Mouse (Mus musculus): ENCODE measurements around the gene BC049715. TPM values are rescaled to one million over a fixed set of nuclear protein-coding genes. Genes with fewer than 3 reads are reported as not detected.

The BC049715 gene
- polyA plus RNA-seq, 1 experiment from 2014 or later, result 2.5 TPM

DNA sequence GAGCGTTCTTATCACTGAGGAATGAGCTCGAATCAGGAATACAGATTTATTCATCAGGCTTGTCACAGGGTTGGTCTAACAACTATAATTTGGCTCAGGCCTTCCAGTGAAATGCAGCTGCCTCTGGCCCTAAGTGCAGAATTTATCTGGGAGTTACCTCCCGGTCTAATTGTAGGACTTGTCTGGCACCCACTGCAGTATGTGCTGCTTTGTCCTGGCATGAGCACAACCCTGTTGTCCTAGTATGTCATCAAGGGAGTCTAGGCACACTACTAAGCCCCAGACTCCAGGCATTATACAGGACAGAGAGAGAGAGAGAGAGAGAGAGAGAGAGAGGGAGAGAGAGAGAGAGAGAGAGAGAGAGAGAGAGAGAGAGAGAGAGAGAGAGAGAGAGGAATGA lies 9.9 kb downstream of the BC049715 start:
- WGBS, result 86% methylated on average over 3 of the region's 3 CpGs
- H3K4me3 ChIP-seq, result no peak overlapping the region
- ATAC-seq (ENCODE audit: low FRiP score), result no peak

DNA sequence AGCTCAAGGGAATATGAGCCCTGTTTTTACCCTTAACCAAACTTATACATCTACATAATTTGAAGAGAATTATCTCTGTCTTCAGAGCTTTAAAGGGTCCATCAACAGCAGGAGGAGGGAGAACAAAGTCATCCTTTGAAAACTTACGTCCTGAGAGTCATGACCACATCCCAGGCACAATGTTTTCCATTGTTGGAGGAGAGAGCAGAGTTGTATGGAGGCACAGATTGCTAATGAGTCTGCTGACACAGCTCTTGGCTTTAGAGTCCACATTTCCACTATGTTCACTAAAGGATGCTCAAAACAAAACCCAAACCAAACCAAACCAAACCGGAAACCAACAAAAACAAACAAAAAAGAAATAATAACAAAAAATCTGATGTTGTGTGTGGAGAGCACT lies 17.5 kb downstream of the BC049715 start:
- no peak overlapping the region for H3K27ac ChIP-seq
- 53% methylated on average over 2 of the region's 2 CpGs for WGBS
- no peaks in the 10 kb centered on the region for H3K36me3 ChIP-seq
- H3K9me3 ChIP-seq (replicated peaks), result no peaks in the 10 kb centered on the region
- H3K4me2 ChIP-seq (replicated peaks), result no peak overlapping the region
- no peak overlapping the region for H3K4me3 ChIP-seq
- H3K9ac ChIP-seq, result no peak overlapping the region
- no peaks in the 10 kb centered on the region for H3K27me3 ChIP-seq
- ATAC-seq (ENCODE audit: low FRiP score), result no peak
- H3K4me1 ChIP-seq, result no peaks in the 10 kb centered on the region

More for the DNA sequence above, 9.9 kb downstream of the BC049715 start:
- no peaks in the 10 kb centered on the region for H3K4me1 ChIP-seq
- no peaks in the 10 kb centered on the region for H3K9me3 ChIP-seq (replicated peaks)
- H3K27me3 ChIP-seq, result no peaks in the 10 kb centered on the region
- no peak overlapping the region for H3K27ac ChIP-seq
- no peak overlapping the region for H3K9ac ChIP-seq
- no peaks in the 10 kb centered on the region for H3K36me3 ChIP-seq
- H3K4me2 ChIP-seq (replicated peaks), result no peak overlapping the region

DNA sequence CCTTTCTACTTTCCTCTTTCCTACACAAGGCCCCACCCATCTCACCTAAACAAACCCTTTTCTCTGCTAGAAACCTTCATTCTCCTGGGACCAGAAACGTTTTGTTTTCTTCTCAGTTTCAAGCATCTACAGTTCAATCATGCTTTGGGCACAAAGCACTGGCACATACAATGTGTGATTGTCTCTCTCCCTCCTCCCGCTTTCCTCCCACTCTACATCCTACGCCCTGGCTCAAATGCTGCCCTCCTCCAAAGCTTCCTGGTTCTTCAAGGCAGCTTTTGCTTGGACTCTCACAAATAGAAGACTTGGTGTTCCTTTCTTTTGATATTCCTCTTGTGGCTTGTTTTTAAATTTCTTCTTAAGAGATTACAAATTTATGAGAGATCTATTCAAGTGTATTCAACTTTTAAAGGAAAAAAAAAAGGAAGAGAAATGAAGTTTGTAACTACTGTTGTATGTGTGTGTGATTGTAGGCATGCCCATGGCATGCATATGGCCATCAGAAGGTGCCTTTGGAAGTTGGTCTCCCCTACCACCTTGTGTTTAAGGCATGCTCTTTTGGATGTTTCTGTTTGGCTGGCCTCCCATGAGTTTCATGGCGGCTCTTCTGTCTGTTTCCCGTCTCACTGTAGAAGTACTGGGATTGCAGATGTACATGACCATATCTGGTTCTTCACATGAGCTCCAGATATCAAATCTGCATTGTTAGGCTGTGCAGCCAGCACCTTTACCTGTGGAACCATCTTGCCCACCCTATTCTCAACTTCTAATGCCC lies 18.5 kb downstream of the BC049715 start:
- H3K9me3 ChIP-seq (replicated peaks), result no peaks in the 10 kb centered on the region
- no peaks in the 10 kb centered on the region for H3K4me1 ChIP-seq
- H3K27me3 ChIP-seq, result no peaks in the 10 kb centered on the region
- 66% methylated on average over 5 of the region's 5 CpGs for WGBS
- H3K4me3 ChIP-seq, result no peak overlapping the region
- H3K9ac ChIP-seq, result no peak overlapping the region
- H3K27ac ChIP-seq, result no peak overlapping the region
- no peak for ATAC-seq (ENCODE audit: low FRiP score)
- H3K4me2 ChIP-seq (replicated peaks), result no peak overlapping the region
- no peaks in the 10 kb centered on the region for H3K36me3 ChIP-seq

DNA sequence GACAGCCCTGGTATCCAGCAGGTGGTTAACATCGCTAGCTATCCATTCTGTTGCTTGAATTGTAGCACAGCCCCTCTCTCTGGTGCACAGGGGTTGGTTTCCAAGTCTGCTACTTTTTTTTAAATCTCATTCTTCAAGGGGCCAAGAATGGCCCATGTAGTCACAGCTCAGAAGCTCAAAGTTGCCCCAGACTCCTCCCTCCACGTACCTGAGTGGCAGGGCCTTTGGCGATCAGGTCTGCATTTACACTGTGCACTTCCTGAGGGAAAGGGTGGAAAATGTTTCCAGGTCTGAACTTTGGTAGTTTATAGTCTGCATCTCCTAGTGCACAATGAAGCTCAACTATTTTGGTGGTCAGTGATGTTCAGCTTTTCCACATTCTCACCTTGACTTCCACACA lies 19.8 kb downstream of the BC049715 start:
- Histone ChIP-seq H3K9me3 (replicated peaks) (no peaks in the 10 kb centered on the region), H3K4me2 (replicated peaks) (no peak overlapping the region), H3K27ac (no peak overlapping the region), H3K4me3 (no peak overlapping the region), H3K4me1 (peaks cover under 1% of the 10 kb centered on the region; the same call in 1 of the 2 replicates), H3K36me3 (no peaks in the 10 kb centered on the region), H3K9ac (no peak overlapping the region), H3K27me3 (no peaks in the 10 kb centered on the region)
- ATAC-seq (ENCODE audit: low FRiP score), result no peak
- WGBS, result 90% methylated on average over 3 of the region's 3 CpGs

DNA sequence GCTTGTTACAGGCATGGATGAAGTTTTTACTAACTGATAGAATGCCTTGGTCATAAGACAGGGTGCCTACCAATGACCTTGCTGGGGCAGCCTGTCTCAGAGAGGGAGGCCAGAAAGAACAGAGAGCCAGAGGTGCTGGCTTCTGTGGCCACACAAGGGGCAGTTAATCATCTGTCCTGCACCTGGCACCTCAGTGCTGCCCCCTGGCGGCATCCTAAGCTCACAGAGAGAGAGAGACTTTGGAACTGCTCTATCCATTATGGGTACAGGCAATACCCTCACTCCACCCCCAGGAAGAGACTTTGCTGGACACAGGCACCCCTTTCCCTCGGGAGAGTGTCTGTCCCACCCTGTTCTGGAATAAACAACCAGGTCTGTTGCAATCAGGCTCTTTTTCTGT lies 20.4 kb downstream of the BC049715 start:
- Histone ChIP-seq H3K36me3 (no peaks in the 10 kb centered on the region), H3K4me2 (replicated peaks) (no peak overlapping the region), H3K27me3 (no peaks in the 10 kb centered on the region), H3K4me3 (no peak overlapping the region), H3K9ac (no peak overlapping the region), H3K9me3 (replicated peaks) (no peaks in the 10 kb centered on the region), H3K27ac (no peak overlapping the region), H3K4me1 (peaks cover 3% of the 10 kb centered on the region; the same call in 1 of the 2 replicates)
- ATAC-seq (ENCODE audit: low FRiP score), result no peak
- WGBS, result 28% methylated on average over 2 of the region's 2 CpGs

DNA sequence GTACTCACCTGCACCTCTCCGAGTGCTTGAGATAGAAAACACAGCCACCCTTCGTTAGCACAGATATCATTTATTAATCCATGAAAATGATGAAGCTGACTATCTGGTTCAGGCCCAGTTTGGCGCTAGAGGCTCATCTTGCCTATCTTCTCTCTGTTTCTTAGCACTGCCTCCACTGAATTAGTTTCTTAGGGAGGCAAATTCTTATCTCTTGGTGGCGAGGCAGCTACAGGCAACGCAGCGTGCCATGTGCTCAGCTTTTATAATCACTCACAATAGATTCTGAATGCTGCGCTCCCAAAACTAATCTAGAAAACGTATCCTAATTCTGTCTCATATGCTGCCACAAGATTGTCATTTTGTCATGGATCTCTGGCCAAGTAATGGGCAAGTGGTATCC lies 21.0 kb downstream of the BC049715 start:
- no peaks in the 10 kb centered on the region for H3K9me3 ChIP-seq (replicated peaks)
- no peaks in the 10 kb centered on the region for H3K27me3 ChIP-seq
- H3K4me1 ChIP-seq, result peaks cover 5% of the 10 kb centered on the region; the same call in 1 of the 2 replicates
- no peak overlapping the region for H3K9ac ChIP-seq
- no peak for ATAC-seq (ENCODE audit: low FRiP score)
- WGBS, result 90% methylated on average over 8 of the region's 8 CpGs
- no peaks in the 10 kb centered on the region for H3K36me3 ChIP-seq
- H3K27ac ChIP-seq, result no peak overlapping the region
- no peak overlapping the region for H3K4me2 ChIP-seq (replicated peaks)
- H3K4me3 ChIP-seq, result no peak overlapping the region

DNA sequence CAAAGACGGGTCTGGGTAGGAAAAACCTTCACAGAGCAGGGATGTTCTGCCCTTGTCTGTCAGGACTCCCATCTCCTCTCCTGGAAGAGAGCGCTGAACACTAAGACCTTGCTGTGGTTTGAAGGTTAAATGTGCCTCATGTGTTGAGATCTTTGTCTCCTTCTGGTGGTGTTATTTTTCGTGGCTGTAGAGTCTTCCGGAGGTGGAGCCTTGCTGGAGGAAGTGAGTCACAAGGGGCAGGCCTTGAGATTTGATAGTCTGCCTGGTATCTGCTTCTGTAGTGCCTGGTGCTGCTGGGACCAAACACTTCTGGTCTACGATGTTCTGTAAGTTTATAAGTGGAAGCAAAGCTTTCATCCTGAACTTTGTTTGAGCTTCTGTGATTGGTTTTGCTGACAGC lies 21.5 kb downstream of the BC049715 start:
- 89% methylated on average over 5 of the region's 5 CpGs for WGBS
- ATAC-seq (ENCODE audit: low FRiP score), result no peak
- Histone ChIP-seq H3K9me3 (replicated peaks) (no peaks in the 10 kb centered on the region), H3K4me1 (peaks cover 5% of the 10 kb centered on the region; the same call in 1 of the 2 replicates), H3K9ac (no peak overlapping the region), H3K27me3 (no peaks in the 10 kb centered on the region), H3K36me3 (no peaks in the 10 kb centered on the region), H3K4me2 (replicated peaks) (no peak overlapping the region), H3K27ac (no peak overlapping the region), H3K4me3 (no peak overlapping the region)

DNA sequence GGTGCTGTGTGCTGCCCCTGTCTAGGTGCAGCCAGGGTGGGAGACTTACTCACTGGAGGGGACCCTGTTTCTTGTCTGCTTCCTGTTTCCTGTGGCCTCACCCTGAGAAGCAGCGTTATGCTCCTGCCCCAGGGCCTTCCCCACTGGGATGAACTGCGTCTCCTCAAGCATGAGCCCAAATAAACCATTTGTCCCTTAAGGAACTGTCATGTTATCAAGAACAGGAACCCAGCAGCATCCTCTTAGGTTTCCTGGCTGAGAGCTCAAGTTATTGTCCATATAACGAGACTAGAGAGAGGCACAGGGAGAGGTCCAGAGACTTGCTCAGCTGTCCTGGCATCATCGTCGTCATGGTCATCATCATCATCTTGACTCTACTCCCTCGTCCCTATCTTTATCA lies 22.8 kb downstream of the BC049715 start:
- Histone ChIP-seq H3K4me2 (replicated peaks) (no peak overlapping the region), H3K9ac (no peak overlapping the region), H3K36me3 (no peaks in the 10 kb centered on the region), H3K9me3 (replicated peaks) (no peaks in the 10 kb centered on the region), H3K27ac (no peak overlapping the region), H3K4me3 (no peak overlapping the region), H3K4me1 (peaks cover 5% of the 10 kb centered on the region; the same call in 1 of the 2 replicates), H3K27me3 (no peaks in the 10 kb centered on the region)
- 80% methylated on average over 6 of the region's 6 CpGs for WGBS
- no peak for ATAC-seq (ENCODE audit: low FRiP score)

DNA sequence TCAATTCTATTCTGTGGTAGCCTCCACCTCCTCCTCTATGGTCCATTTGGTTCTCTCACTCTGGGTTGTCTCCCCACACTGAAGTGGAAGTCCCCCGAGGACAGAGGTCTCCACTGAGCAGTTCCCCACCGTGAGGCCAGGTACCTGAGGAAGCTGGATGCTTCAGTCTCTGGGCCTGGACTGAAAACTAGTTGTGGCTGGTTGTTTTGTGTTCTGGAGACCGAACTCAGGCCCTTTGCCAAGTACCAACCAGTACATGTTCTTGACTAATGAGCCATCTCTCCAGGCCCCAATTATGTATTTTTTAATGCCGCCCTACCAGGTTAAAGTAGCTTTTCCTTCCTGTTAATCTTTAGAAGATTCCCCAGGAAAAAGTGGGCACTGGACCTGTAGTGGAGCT lies 24.9 kb downstream of the BC049715 start:
- Histone ChIP-seq H3K4me1 (peaks cover 5% of the 10 kb centered on the region; the same call in 1 of the 2 replicates), H3K9ac (no peak overlapping the region), H3K4me3 (no peak overlapping the region), H3K27me3 (no peaks in the 10 kb centered on the region), H3K4me2 (replicated peaks) (no peak overlapping the region), H3K36me3 (no peaks in the 10 kb centered on the region), H3K9me3 (replicated peaks) (no peaks in the 10 kb centered on the region), H3K27ac (no peak overlapping the region)
- no peak for ATAC-seq (ENCODE audit: low FRiP score)
- WGBS, result 75% methylated on average over 4 of the region's 4 CpGs

DNA sequence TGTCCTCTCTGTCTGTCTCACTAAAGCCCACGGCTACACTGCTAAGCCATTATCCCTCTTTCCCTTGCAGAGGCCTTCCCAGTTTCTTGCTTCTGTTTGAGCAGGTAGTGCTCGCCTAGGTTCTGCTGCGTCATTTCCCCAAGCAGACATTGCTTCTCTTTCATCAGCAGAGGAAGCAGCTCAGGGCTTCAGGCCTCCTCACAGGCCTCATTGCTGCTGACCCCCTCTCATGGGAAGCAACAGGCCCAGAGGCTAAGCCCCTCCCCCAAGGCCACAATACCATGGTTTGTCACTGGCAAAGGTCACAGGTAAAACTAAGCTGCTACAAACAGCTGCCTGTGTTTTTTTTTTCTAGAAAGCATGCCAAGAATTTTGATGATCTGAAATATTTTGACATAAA lies 25.3 kb downstream of the BC049715 start:
- peaks cover 5% of the 10 kb centered on the region; the same call in 1 of the 2 replicates for H3K4me1 ChIP-seq
- H3K9me3 ChIP-seq (replicated peaks), result no peaks in the 10 kb centered on the region
- H3K36me3 ChIP-seq, result no peaks in the 10 kb centered on the region
- no peak overlapping the region for H3K9ac ChIP-seq
- H3K4me2 ChIP-seq (replicated peaks), result no peak overlapping the region
- ATAC-seq (ENCODE audit: low FRiP score), result no peak
- 62% methylated on average over 3 of the region's 3 CpGs for WGBS
- H3K4me3 ChIP-seq, result no peak overlapping the region
- H3K27me3 ChIP-seq, result no peaks in the 10 kb centered on the region
- no peak overlapping the region for H3K27ac ChIP-seq

DNA sequence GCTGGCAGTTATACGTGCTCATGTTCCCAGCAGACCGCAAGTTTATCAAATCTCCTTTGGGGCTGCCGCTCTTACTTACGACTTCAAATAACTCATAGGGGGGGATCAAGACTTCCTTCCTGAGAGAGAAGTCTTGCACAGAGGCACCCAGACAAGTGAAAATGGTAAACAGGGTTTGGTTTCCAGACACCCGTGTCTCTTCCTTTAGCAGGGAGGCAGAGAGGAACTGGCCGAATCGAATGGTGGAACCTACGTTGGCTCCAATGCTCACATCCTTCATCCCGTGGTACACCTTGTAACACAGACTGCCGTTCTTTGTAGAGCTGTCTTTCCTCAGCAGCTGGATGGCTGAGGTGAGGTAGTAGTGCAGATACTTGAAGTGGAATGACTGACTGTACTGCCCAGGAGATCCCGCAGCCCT lies 26.9 kb downstream of the BC049715 start:
- H3K27me3 ChIP-seq, result no peaks in the 10 kb centered on the region
- H3K9me3 ChIP-seq (replicated peaks), result no peaks in the 10 kb centered on the region
- H3K4me1 ChIP-seq, result peaks cover 5% of the 10 kb centered on the region; the same call in 1 of the 2 replicates
- no peak overlapping the region for H3K4me3 ChIP-seq
- H3K9ac ChIP-seq, result no peak overlapping the region
- ATAC-seq (ENCODE audit: low FRiP score), result no peak
- no peak overlapping the region for H3K4me2 ChIP-seq (replicated peaks)
- H3K36me3 ChIP-seq, result no peaks in the 10 kb centered on the region
- WGBS, result 91% methylated on average over 11 of the region's 11 CpGs
- H3K27ac ChIP-seq, result no peak overlapping the region

DNA sequence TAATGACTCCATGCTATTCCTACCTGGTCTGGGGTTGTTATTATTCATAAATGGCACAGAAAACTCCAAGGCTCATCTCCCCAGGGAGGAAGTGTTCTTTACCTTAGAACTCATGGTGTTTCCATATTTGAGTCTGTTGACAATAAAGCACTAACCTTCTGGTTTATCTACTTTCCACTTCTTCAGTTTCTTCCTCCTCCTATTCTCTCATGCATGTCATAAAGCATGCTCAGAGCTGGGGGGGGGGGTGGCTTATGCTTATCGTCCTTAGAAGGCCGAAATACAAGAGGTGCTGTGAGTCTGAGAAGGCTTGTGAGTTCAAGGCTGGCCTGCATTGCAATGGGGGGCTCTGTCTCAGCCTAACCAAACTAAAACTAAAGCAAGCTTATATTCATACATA lies 27.8 kb downstream of the BC049715 start:
- 84% methylated on average over 2 of the region's 2 CpGs for WGBS
- ATAC-seq (ENCODE audit: low FRiP score), result no peak
- no peak overlapping the region for H3K27ac ChIP-seq
- peaks cover 5% of the 10 kb centered on the region; the same call in 1 of the 2 replicates for H3K4me1 ChIP-seq
- no peaks in the 10 kb centered on the region for H3K27me3 ChIP-seq
- H3K9ac ChIP-seq, result no peak overlapping the region
- no peak overlapping the region for H3K4me2 ChIP-seq (replicated peaks)
- no peak overlapping the region for H3K4me3 ChIP-seq
- no peaks in the 10 kb centered on the region for H3K36me3 ChIP-seq
- no peaks in the 10 kb centered on the region for H3K9me3 ChIP-seq (replicated peaks)

DNA sequence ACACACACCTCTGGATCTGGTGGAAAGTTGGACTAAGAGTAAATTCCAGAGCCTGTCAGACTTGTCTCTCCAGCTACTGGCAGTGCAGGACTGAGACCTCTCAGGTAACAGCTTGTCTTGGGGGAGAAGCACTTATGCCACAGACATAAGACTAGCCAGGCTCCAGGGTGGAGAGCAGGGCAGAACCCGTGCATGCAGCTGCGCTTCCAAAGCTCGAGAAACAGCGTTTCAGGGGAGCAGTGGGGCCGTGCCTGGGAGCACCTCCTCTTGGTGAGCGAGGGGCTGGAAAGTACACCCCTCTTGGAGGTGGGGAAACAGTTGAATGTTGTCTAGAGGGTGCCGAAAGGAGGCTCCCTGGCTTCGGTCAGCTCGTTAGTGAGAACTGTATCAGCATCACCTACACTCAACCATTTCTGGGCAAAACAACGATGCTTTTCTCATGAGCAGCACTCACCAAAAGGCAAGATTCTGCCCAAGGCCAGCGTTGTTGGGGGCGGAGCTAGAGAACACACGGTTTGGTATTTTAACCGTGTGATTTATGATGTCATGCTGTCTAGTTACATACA lies 28.7 kb downstream of the BC049715 start:
- 76% methylated on average over 14 of the region's 14 CpGs for WGBS
- Histone ChIP-seq H3K27ac (no peak overlapping the region), H3K4me3 (no peak overlapping the region), H3K27me3 (no peaks in the 10 kb centered on the region), H3K9me3 (replicated peaks) (no peaks in the 10 kb centered on the region), H3K4me1 (peaks cover 5% of the 10 kb centered on the region; the same call in 1 of the 2 replicates), H3K4me2 (replicated peaks) (no peak overlapping the region), H3K9ac (no peak overlapping the region), H3K36me3 (no peaks in the 10 kb centered on the region)
- ATAC-seq (ENCODE audit: low FRiP score), result no peak

All from hindbrain, embryonic 12.5 days (tissue).